Mouse (Mus musculus) intestine, postnatal 0 days (tissue): ENCODE measurements around the gene Crtc1. TPM values are rescaled to one million over a fixed set of nuclear protein-coding genes. Genes with fewer than 3 reads are reported as not detected.

Experiments
- ATAC-seq: fragments of 200-750 bp; cut with Nextera tagmentation; 2 replicates; pipeline ENCODE4 v1.8.0; 2017; ENCODE audit warnings: mild to moderate bottlenecking, moderate TSS enrichment, moderate library complexity
- H3K27ac ChIP-seq: fragments of 300-500 bp; sonication (generic); 2 replicates; pipeline ENCODE4 v1.5.1; 2014; ENCODE audit warnings: mild to moderate bottlenecking, low read depth, low read length, moderate library complexity
- H3K27me3 ChIP-seq: fragments of 300-500 bp; sonication (generic); replicated peaks from 2 replicates; pipeline ENCODE4 v1.6.1; 2014; ENCODE audit warnings: low read length, mixed read lengths; ENCODE audit not compliant: control insufficient read depth, insufficient read depth
- H3K36me3 ChIP-seq: fragments of 300-500 bp; sonication (generic); 2 replicates; pipeline ENCODE4 v1.6.1; 2014; ENCODE audit warnings: mild to moderate bottlenecking, moderate library complexity; ENCODE audit not compliant: control insufficient read depth, insufficient read depth
- H3K4me1 ChIP-seq: fragments of 300-500 bp; sonication (generic); replicated peaks from 2 replicates; pipeline ENCODE4 v1.6.1; 2014; ENCODE audit warnings: antibody characterized with exemption, low read length, mixed read lengths; ENCODE audit not compliant: control insufficient read depth, insufficient read depth
- H3K4me2 ChIP-seq: fragments of 300-500 bp; sonication (generic); replicated peaks from 2 replicates; pipeline ENCODE4 v1.6.1; 2014; ENCODE audit warnings: low read depth, mild to moderate bottlenecking, moderate library complexity
- H3K4me3 ChIP-seq: fragments of 300-500 bp; sonication (generic); 2 replicates; pipeline ENCODE4 v1.5.1; 2014; ENCODE audit warnings: low read depth, low read length
- H3K9ac ChIP-seq: fragments of 300-500 bp; sonication (generic); 2 replicates; pipeline ENCODE4 v1.6.1; 2014; ENCODE audit warnings: mild to moderate bottlenecking, low read depth, low read length
- H3K9me3 ChIP-seq: fragments of 300-500 bp; sonication (generic); 2 replicates; pipeline ENCODE4 v1.6.1; 2016; ENCODE audit warnings: mixed run types; ENCODE audit not compliant: control insufficient read depth
- CTCF ChIP-seq: sonication (generic); IDR thresholded peaks from 2 replicates; pipeline ENCODE4 v1.5.1; 2016; ENCODE audit warnings: low read depth, mild to moderate bottlenecking, control low read depth, antibody characterized with exemption, moderate library complexity
- WGBS: fragments of 180-500 bp; shearing (Covaris S2); extraction: QIAGEN DNeasy Blood & Tissue Kit; methylation state at CpG from one replicate; pipeline ENCODE4 v1.1.7; 2014; 5-methylcytosine and 5-hydroxymethylcytosine counted together
- polyA plus RNA-seq: library from polyadenylated mRNA; unstranded; fragments of >200 nt; fragmentation: Nextera tagmentation; extraction: Ambion mirVana; gene quantifications from 2 replicates; pipeline ENCODE4 v1.2.1, GENCODE M21; 2015

Gene Crtc1
- polyA plus RNA-seq, 1 experiment from 2014 or later: 9.2 TPM

- H3K27ac ChIP-seq: no peak overlapping the region
- H3K36me3 ChIP-seq: peaks cover 6% of the 10 kb centered on the region; the same call in 1 of the 2 replicates
- no peaks in the 10 kb centered on the region for H3K9me3 ChIP-seq
- TF ChIP-seq CTCF: no peak
- no peak for ATAC-seq
- no peaks in the 10 kb centered on the region for H3K4me1 ChIP-seq
- no peak overlapping the region for H3K4me2 ChIP-seq
- no peak overlapping the region for H3K9ac ChIP-seq
- no peaks in the 10 kb centered on the region for H3K27me3 ChIP-seq
- 85% methylated on average over 6 of the region's 6 CpGs for WGBS
- no peak overlapping the region for H3K4me3 ChIP-seq
Measured at GRCm38 (mm10) chr8:70414310-70414946, 25.0 kb downstream of the Crtc1 start.

GRCm38 (mm10) chr8:70410281-70410680 lies 29.1 kb downstream of the Crtc1 start:
- Histone ChIP-seq H3K4me2 (no peak overlapping the region), H3K4me3 (no peak overlapping the region), H3K4me1 (peaks cover 21% of the 10 kb centered on the region), H3K36me3 (peaks cover 6% of the 10 kb centered on the region; the same call in 1 of the 2 replicates), H3K9me3 (no peaks in the 10 kb centered on the region), H3K27me3 (no peaks in the 10 kb centered on the region), H3K9ac (no peak overlapping the region), H3K27ac (no peak overlapping the region)
- WGBS: 85% methylated on average over 5 of the region's 5 CpGs
- TF ChIP-seq CTCF: no peak
- no peak for ATAC-seq

GRCm38 (mm10) chr8:70409455-70409871 lies 29.9 kb downstream of the Crtc1 start:
- no peak for TF ChIP-seq CTCF
- Histone ChIP-seq H3K9me3 (no peaks in the 10 kb centered on the region), H3K27ac (peak overlapping the region; percentile 73), H3K4me3 (no peak overlapping the region), H3K9ac (no peak overlapping the region), H3K36me3 (peaks cover 6% of the 10 kb centered on the region; the same call in 1 of the 2 replicates), H3K4me2 (peak overlapping the region; percentile 45; the same call in 1 of the 2 replicates), H3K27me3 (no peaks in the 10 kb centered on the region), H3K4me1 (peaks cover 28% of the 10 kb centered on the region)
- WGBS: 14% methylated on average over 9 of the region's 9 CpGs
- ATAC-seq: no peak

GRCm38 (mm10) chr8:70409019-70409418 lies 30.4 kb downstream of the Crtc1 start:
- peak overlapping the region; percentile 73 for H3K27ac ChIP-seq
- H3K9me3 ChIP-seq: no peaks in the 10 kb centered on the region
- ATAC-seq: no peak
- H3K27me3 ChIP-seq: no peaks in the 10 kb centered on the region
- H3K4me3 ChIP-seq: no peak overlapping the region
- peak overlapping the region; percentile 45 for H3K4me2 ChIP-seq
- TF ChIP-seq CTCF: no peak
- peaks cover 29% of the 10 kb centered on the region for H3K4me1 ChIP-seq
- WGBS: 41% methylated on average over 10 of the region's 10 CpGs
- H3K36me3 ChIP-seq: peaks cover 6% of the 10 kb centered on the region; the same call in 1 of the 2 replicates
- 0 out of 2 replicates have a peak overlapping the region, but pooled peaks have one; percentile 40 for H3K9ac ChIP-seq

- Histone ChIP-seq H3K36me3 (peaks cover 6% of the 10 kb centered on the region; the same call in 1 of the 2 replicates), H3K9ac (0 out of 2 replicates have a peak overlapping the region, but pooled peaks have one; percentile 37), H3K4me2 (peak overlapping the region; percentile 45), H3K27ac (peak overlapping the region; percentile 73), H3K9me3 (no peaks in the 10 kb centered on the region), H3K4me3 (no peak overlapping the region), H3K4me1 (peaks cover 29% of the 10 kb centered on the region), H3K27me3 (no peaks in the 10 kb centered on the region)
- TF ChIP-seq CTCF: no peak
- ATAC-seq: peak; percentile 76
- 19% methylated on average over 6 of the region's 6 CpGs for WGBS
Measured at GRCm38 (mm10) chr8:70408301-70408700, 31.1 kb downstream of the Crtc1 start.

- peaks cover 29% of the 10 kb centered on the region for H3K4me1 ChIP-seq
- H3K27me3 ChIP-seq: no peaks in the 10 kb centered on the region
- H3K4me3 ChIP-seq: no peak overlapping the region
- H3K4me2 ChIP-seq: peak overlapping the region; percentile 25
- H3K9me3 ChIP-seq: no peaks in the 10 kb centered on the region
- no peak overlapping the region for H3K9ac ChIP-seq
- 39% methylated on average over 10 of the region's 11 CpGs for WGBS
- no peak for TF ChIP-seq CTCF
- H3K27ac ChIP-seq: peak overlapping the region; percentile 78
- peaks cover 6% of the 10 kb centered on the region; the same call in 1 of the 2 replicates for H3K36me3 ChIP-seq
- ATAC-seq: peak; percentile 80
Measured at GRCm38 (mm10) chr8:70406427-70407069, 32.8 kb downstream of the Crtc1 start.
